Mouse (Mus musculus) heart, postnatal 0 days (tissue): ENCODE measurements around the gene Helb. TPM values are rescaled to one million over a fixed set of nuclear protein-coding genes. Genes with fewer than 3 reads are reported as not detected.

Experiments
- ATAC-seq: fragments of 200-750 bp; cut with Nextera tagmentation; 2 replicates; pipeline ENCODE4 v1.8.0; 2017; ENCODE audit warnings: low read depth, moderate number of reproducible peaks, moderate library complexity; ENCODE audit not compliant: insufficient read depth
- DNase-seq: peaks from one replicate; pipeline ENCODE4 v3.0.0-alpha.2; 2016; ENCODE audit warnings: low spot score
- H3K27ac ChIP-seq: fragments of 300-500 bp; sonication (generic); 2 replicates; pipeline ENCODE4 v1.5.1; 2014; ENCODE audit warnings: low read depth, mild to moderate bottlenecking
- H3K27me3 ChIP-seq: fragments of 300-500 bp; sonication (generic); 2 replicates; pipeline ENCODE4 v1.6.1; 2014; ENCODE audit warnings: low read length, mixed read lengths; ENCODE audit not compliant: control insufficient read depth, insufficient read depth
- H3K36me3 ChIP-seq: fragments of 300-500 bp; sonication (generic); replicated peaks from 2 replicates; pipeline ENCODE4 v1.6.1; 2014; ENCODE audit warnings: low read length, mixed read lengths; ENCODE audit not compliant: control insufficient read depth, insufficient read depth
- H3K4me1 ChIP-seq: fragments of 300-500 bp; sonication (generic); 2 replicates; pipeline ENCODE4 v1.6.1; 2014; ENCODE audit warnings: antibody characterized with exemption; ENCODE audit not compliant: control insufficient read depth, insufficient read depth
- H3K4me2 ChIP-seq: fragments of 300-500 bp; sonication (generic); 2 replicates; pipeline ENCODE4 v1.6.1; 2014; ENCODE audit warnings: low read depth, mild to moderate bottlenecking, low read length, moderate library complexity
- H3K4me3 ChIP-seq: fragments of 300-500 bp; sonication (generic); 2 replicates; pipeline ENCODE4 v1.5.1; 2014; ENCODE audit warnings: low read depth, low read length
- H3K9ac ChIP-seq: fragments of 300-500 bp; sonication (generic); replicated peaks from 2 replicates; pipeline ENCODE4 v1.6.1; 2014; ENCODE audit warnings: low read depth, low read length, mixed read lengths
- H3K9me3 ChIP-seq: fragments of 300-500 bp; sonication (generic); replicated peaks from 2 replicates; pipeline ENCODE4 v1.6.1; 2016; ENCODE audit warnings: low read length; ENCODE audit not compliant: control insufficient read depth
- CTCF ChIP-seq: IDR thresholded peaks from 2 replicates; pipeline ENCODE4 v1.5.1; 2016; ENCODE audit warnings: antibody characterized with exemption, control low read depth, low read depth
- EP300 ChIP-seq: IDR thresholded peaks from 2 replicates; pipeline ENCODE4 v1.6.1; 2016; ENCODE audit warnings: antibody characterized with exemption, low read depth
- WGBS: fragments of 180-500 bp; shearing (Covaris S2); extraction: QIAGEN DNeasy Blood & Tissue Kit; methylation state at CpG from one replicate; pipeline ENCODE4 v1.1.7; 2014; 5-methylcytosine and 5-hydroxymethylcytosine counted together
- polyA plus RNA-seq: library from polyadenylated mRNA; unstranded; fragments of >200 nt; fragmentation: Nextera tagmentation; extraction: Ambion mirVana; gene quantifications from 2 replicates; pipeline ENCODE4 v1.2.1, GENCODE M21; 2015
- total RNA-seq: library from RNA; depleted of rRNA; stranded (reverse); fragments of >200 nt; gene quantifications from 2 replicates; pipeline ENCODE4 v1.2.3, GENCODE M21; 2014; ENCODE audit warnings: low replicate concordance

The Helb gene
- total and polyA plus RNA-seq, 2 experiments from 2014 or later: 5.6 to 15.3 TPM

GRCm38 (mm10) chr10:120140193-120140592, 27.4 kb upstream of the Helb start:
- no peak for ATAC-seq
- Histone ChIP-seq H3K4me3 (no peak overlapping the region), H3K9me3 (peaks cover 7% of the 10 kb centered on the region; the same call in 1 of the 2 replicates), H3K9ac (no peak overlapping the region), H3K27me3 (no peaks in the 10 kb centered on the region), H3K4me1 (no peaks in the 10 kb centered on the region), H3K27ac (no peak overlapping the region), H3K4me2 (no peak overlapping the region), H3K36me3 (no peaks in the 10 kb centered on the region)
- 50% methylated on average over 4 of the region's 4 CpGs for WGBS
- DNase-seq: no peak
- TF ChIP-seq CTCF: no peak
- TF ChIP-seq EP300: no peak

- Histone ChIP-seq H3K36me3 (no peaks in the 10 kb centered on the region), H3K27ac (no peak overlapping the region), H3K4me1 (no peaks in the 10 kb centered on the region), H3K9me3 (no peaks in the 10 kb centered on the region), H3K9ac (no peak overlapping the region), H3K4me2 (no peak overlapping the region), H3K4me3 (no peak overlapping the region), H3K27me3 (no peaks in the 10 kb centered on the region)
- TF ChIP-seq EP300 (no peak), CTCF (no peak)
- ATAC-seq (no peak), DNase-seq (no peak)
- WGBS: 78% methylated on average over 12 of the region's 12 CpGs
These were observed 23.3 kb upstream of the Helb start for GRCm38 (mm10) chr10:120136020-120136562.

GRCm38 (mm10) chr10:120133697-120134096, 20.9 kb upstream of the Helb start:
- Histone ChIP-seq H3K9me3 (no peaks in the 10 kb centered on the region), H3K9ac (no peak overlapping the region), H3K4me2 (no peak overlapping the region), H3K4me1 (no peaks in the 10 kb centered on the region), H3K36me3 (no peaks in the 10 kb centered on the region), H3K27ac (no peak overlapping the region), H3K27me3 (no peaks in the 10 kb centered on the region), H3K4me3 (no peak overlapping the region)
- DNase-seq: no peak
- no peak for TF ChIP-seq CTCF
- 58% methylated on average over 11 of the region's 11 CpGs for WGBS
- ATAC-seq: no peak

- WGBS: 58% methylated on average over 16 of the region's 16 CpGs
These were observed 17.8 kb upstream of the Helb start for GRCm38 (mm10) chr10:120130621-120131020.

GRCm38 (mm10) chr10:120128601-120129277, 16.0 kb upstream of the Helb start:
- H3K27ac ChIP-seq: no peak overlapping the region
- DNase-seq (no peak), ATAC-seq (no peak)
- H3K36me3 ChIP-seq: no peaks in the 10 kb centered on the region
- H3K4me1 ChIP-seq: no peaks in the 10 kb centered on the region
- TF ChIP-seq EP300 (no peak), CTCF (no peak)
- H3K9me3 ChIP-seq: no peaks in the 10 kb centered on the region
- H3K4me2 ChIP-seq: peak overlapping the region; percentile 18; the same call in 1 of the 2 replicates
- no peak overlapping the region for H3K9ac ChIP-seq
- H3K4me3 ChIP-seq: no peak overlapping the region
- WGBS: 42% methylated on average over 13 of the region's 13 CpGs
- H3K27me3 ChIP-seq: no peaks in the 10 kb centered on the region

More at GRCm38 (mm10) chr10:120130621-120131020, 17.8 kb upstream of the Helb start:
- ATAC-seq: no peak
- Histone ChIP-seq H3K9me3 (no peaks in the 10 kb centered on the region), H3K36me3 (no peaks in the 10 kb centered on the region), H3K4me1 (no peaks in the 10 kb centered on the region), H3K27ac (no peak overlapping the region), H3K4me2 (no peak overlapping the region), H3K27me3 (no peaks in the 10 kb centered on the region), H3K9ac (no peak overlapping the region), H3K4me3 (no peak overlapping the region)
- no peak for DNase-seq
- TF ChIP-seq CTCF (no peak; the same call in 1 of the 2 replicates), EP300 (no peak)
